Mouse (Mus musculus) gastrocnemius, postnatal 36 days (tissue): Measurements from ENCODE around the gene Prr14l. TPM values are rescaled to one million over a fixed set of nuclear protein-coding genes. Genes with fewer than 3 reads are reported as not detected.
"Not testable (repeated sequence)": the region's sequence is repeated elsewhere in the genome, so short reads cannot be mapped to it uniquely, and the experiment has no call there.

ENCODE experiments used
- DNase-seq, 2 experiments: peaks; one replicate each; pipeline ENCODE4 v3.0.0; 2022
- intact Hi-C: fragments of 180-260 bp; cut with DNase I; formaldehyde crosslinking; loops from one replicate; pipeline ENCODE4 v1.15.1; 2025
- total RNA-seq, 2 experiments: library from RNA; stranded (reverse); gene quantifications; 2 replicates each; pipeline ENCODE4 v1.2.3; 2021

Gene Prr14l
- total RNA-seq, 2 experiments from 2014 or later = 3.8 to 4.7 TPM

DNA sequence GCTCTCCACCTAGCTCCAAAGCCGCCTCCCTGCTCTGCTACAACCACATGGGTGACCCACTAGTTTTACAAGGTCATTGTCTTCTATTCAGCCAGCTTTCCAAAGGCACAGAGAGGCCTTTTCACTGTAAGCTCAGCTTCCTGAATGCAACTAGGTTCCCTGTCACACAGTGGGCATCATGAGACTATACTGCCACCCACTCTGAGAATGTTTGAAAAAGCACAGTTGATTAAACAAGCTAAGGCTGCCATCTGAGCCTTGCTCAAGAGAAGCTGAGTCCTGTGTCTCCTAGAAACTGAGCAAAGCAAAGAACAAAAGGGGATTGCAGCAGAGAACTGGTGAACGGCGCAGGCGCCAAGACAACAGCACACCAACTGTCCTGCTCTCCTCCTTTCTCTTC lies 112.7 kb downstream of the Prr14l start:
- intact Hi-C loops, DNase-seq: not testable (repeated sequence)

- DNase-seq, intact Hi-C loops: not testable (repeated sequence)
Observed at GRCm38 (mm10) chr5:32740850-32741249, 113.2 kb downstream of the Prr14l start.

- no peak for DNase-seq
- intact Hi-C loops = no loop called here
Observed at GRCm38 (mm10) chr5:32740138-32740537, 113.9 kb downstream of the Prr14l start.

Other genes starting within 250 kb of the Prr14l start
- gene Yes1, start 243.1 kb downstream of the Prr14l start, total RNA-seq = 1 to 10 TPM; 7.1 to 8.8 TPM
- 10 to 100 TPM; 13.0 to 14.4 TPM for gene Pisd, start 68.6 kb downstream of the Prr14l start, total RNA-seq
- gene Gm20671, start 27.1 kb downstream of the Prr14l start, total RNA-seq = under 1 TPM in 1 of 2 experiments, not detected in 1; 0.15 TPM
- gene Depdc5, start 9.4 kb upstream of the Prr14l start, total RNA-seq = 10 to 100 TPM; 12.1 to 12.3 TPM
- 10 to 100 TPM; 46.7 to 47.6 TPM for gene Ywhah, start 164.6 kb upstream of the Prr14l start, total RNA-seq
- gene Slc5a1, start 250.0 kb upstream of the Prr14l start, total RNA-seq = not detected